Mouse (Mus musculus) intestine, embryonic 16.5 days (tissue): ENCODE results near the gene Hydin. TPM values are rescaled to one million over a fixed set of nuclear protein-coding genes. Genes with fewer than 3 reads are reported as not detected.

ENCODE experiments used
- ATAC-seq: fragments of 200-750 bp; cut with Nextera tagmentation; 2 replicates; pipeline ENCODE4 v1.8.0; 2017; ENCODE audit warnings: moderate TSS enrichment, moderate library complexity
- H3K27ac ChIP-seq: fragments of 300-500 bp; sonication (generic); 2 replicates; pipeline ENCODE4 v1.5.1; 2014; ENCODE audit warnings: mild to moderate bottlenecking, low read length
- H3K27me3 ChIP-seq: fragments of 300-500 bp; sonication (generic); replicated peaks from 2 replicates; pipeline ENCODE4 v1.6.1; 2014; ENCODE audit warnings: low read length, control low read depth, mixed read lengths; ENCODE audit not compliant: control insufficient read depth, insufficient read depth
- H3K36me3 ChIP-seq: fragments of 300-500 bp; sonication (generic); 2 replicates; pipeline ENCODE4 v1.6.1; 2014; ENCODE audit warnings: low read length, control low read depth; ENCODE audit not compliant: control insufficient read depth, insufficient read depth
- H3K4me1 ChIP-seq: fragments of 300-500 bp; sonication (generic); 2 replicates; pipeline ENCODE4 v1.6.1; 2014; ENCODE audit warnings: low read length, control low read depth, mixed read lengths; ENCODE audit not compliant: control insufficient read depth, insufficient read depth
- H3K4me2 ChIP-seq: fragments of 300-500 bp; sonication (generic); 2 replicates; pipeline ENCODE4 v1.6.1; 2014; ENCODE audit warnings: low read depth, low read length, control low read depth
- H3K4me3 ChIP-seq: fragments of 300-500 bp; sonication (generic); 2 replicates; pipeline ENCODE4 v1.5.1; 2014; ENCODE audit warnings: mild to moderate bottlenecking, low read length
- H3K9ac ChIP-seq: fragments of 300-500 bp; sonication (generic); 2 replicates; pipeline ENCODE4 v1.6.1; 2014; ENCODE audit warnings: low read depth, low read length
- H3K9me3 ChIP-seq: fragments of 300-500 bp; sonication (generic); 2 replicates; pipeline ENCODE4 v1.6.1; 2016; ENCODE audit warnings: low read length, control low read depth; ENCODE audit not compliant: control insufficient read depth
- WGBS: fragments of 180-500 bp; shearing (Covaris S2); extraction: QIAGEN DNeasy Blood & Tissue Kit; methylation state at CpG from one replicate; pipeline ENCODE4 v1.1.7; 2014; 5-methylcytosine and 5-hydroxymethylcytosine counted together
- polyA plus RNA-seq: library from polyadenylated mRNA; unstranded; fragments of >200 nt; fragmentation: Nextera tagmentation; extraction: Ambion mirVana; gene quantifications from 2 replicates; pipeline ENCODE4 v1.2.1, GENCODE M21; 2015

Gene Hydin
- 0.06 and 0.07 TPM in 2 replicates for polyA plus RNA-seq

DNA sequence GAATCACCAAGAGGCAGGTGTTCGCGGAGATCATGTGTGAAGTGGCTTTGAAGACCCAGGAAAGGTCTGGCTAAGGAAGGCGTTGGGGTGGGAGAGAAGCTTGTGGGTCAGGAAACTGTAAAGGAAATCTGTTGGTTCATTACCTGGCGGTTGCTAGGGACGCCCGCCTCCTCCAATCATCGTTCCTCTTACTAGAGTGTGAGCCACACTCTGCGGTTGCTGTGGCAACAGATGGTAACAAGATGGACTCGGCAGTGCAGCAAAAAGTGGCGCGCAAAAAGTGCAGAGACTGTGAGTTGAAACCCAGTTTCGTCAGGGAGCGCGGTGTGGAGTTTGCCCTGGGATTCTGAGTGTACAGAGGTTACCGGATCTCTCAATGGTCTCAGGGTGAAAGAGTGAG lies at the start of gene Hydin:
Gene Hydin (plus strand): TSS at position 237 of the 400 bp plus-strand sequence.
- Histone ChIP-seq H3K4me2 (peak within 1 kb of the TSS; percentile 72), H3K4me1 (peaks cover 7% of the 10 kb centered on the region), H3K27me3 (no peaks in the 10 kb centered on the region), H3K9ac (peak within 1 kb of the TSS; percentile 57), H3K27ac (no peak within 1 kb of the TSS), H3K9me3 (no peaks in the 10 kb centered on the region), H3K36me3 (no peaks in the 10 kb centered on the region), H3K4me3 (peak within 1 kb of the TSS; percentile 44)
- ATAC-seq: peak; percentile 90
- WGBS: under 1% methylated on average over 15 of the region's 15 CpGs

DNA sequence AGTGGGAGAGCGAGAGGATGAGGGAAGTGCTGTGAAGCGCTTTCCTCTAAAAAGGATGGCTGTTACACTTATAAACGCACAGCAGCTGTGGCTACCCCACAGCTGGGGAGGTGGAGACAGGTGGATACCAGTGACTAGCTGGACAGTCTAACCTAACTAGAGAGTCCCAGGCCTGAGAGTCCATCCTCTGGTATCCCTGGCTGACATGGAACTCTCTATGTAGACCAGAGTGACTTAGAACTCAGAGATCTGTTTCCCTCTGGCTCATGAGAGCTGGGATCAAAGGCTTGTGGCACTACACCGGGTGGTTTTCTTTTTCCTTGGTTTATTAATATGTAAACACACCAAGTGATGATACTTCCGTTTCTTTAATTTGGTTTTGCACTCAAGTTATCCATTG lies 49.6 kb upstream of the Hydin start:
- H3K27me3 ChIP-seq: no peaks in the 10 kb centered on the region
- peak; percentile 38 for ATAC-seq
- peak overlapping the region; percentile 54 for H3K4me3 ChIP-seq
- H3K4me2 ChIP-seq: peak overlapping the region; percentile 60
- 31% methylated on average over 5 of the region's 5 CpGs for whole genome bisulfite sequencing
- no peak overlapping the region for H3K27ac ChIP-seq
- no peak overlapping the region for H3K9ac ChIP-seq
- peaks cover 4% of the 10 kb centered on the region; the same call in 1 of the 2 replicates for H3K4me1 ChIP-seq
- H3K9me3 ChIP-seq: no peaks in the 10 kb centered on the region
- H3K36me3 ChIP-seq: peaks cover 9% of the 10 kb centered on the region; the same call in 1 of the 2 replicates

DNA sequence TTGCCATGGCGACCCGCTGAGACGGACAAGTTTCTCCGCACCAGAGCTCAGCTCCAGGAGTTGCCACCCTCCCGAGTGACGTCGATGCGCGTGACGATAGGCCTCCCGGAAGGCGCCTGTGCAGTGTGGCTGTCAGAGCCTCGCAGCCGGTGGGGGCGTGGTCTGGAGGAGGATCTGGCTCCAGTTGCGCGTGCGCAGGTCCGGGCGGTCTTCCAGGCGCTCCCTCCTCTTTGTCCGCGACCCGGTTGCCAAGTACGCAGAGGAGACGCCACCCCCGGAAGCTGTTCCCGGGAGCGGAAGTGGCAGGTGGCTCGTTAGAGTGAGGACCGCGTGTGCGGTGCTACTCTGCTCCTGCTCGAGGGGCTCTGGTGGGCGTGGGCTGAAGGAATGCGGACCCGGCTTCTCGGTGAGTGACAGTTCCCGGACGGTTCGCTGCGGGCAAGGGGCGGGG lies 49.1 kb upstream of the Hydin start:
- H3K4me2 ChIP-seq: peak overlapping the region; percentile 71
- peaks cover 4% of the 10 kb centered on the region; the same call in 1 of the 2 replicates for H3K4me1 ChIP-seq
- no peaks in the 10 kb centered on the region for H3K27me3 ChIP-seq
- peak; percentile 100 for ATAC-seq
- H3K27ac ChIP-seq: no peak overlapping the region
- peak overlapping the region; percentile 54 for H3K4me3 ChIP-seq
- WGBS: under 1% methylated on average over 42 of the region's 43 CpGs
- peaks cover 11% of the 10 kb centered on the region; the same call in 1 of the 2 replicates for H3K36me3 ChIP-seq
- H3K9me3 ChIP-seq: no peaks in the 10 kb centered on the region
- H3K9ac ChIP-seq: peak overlapping the region; percentile 57

DNA sequence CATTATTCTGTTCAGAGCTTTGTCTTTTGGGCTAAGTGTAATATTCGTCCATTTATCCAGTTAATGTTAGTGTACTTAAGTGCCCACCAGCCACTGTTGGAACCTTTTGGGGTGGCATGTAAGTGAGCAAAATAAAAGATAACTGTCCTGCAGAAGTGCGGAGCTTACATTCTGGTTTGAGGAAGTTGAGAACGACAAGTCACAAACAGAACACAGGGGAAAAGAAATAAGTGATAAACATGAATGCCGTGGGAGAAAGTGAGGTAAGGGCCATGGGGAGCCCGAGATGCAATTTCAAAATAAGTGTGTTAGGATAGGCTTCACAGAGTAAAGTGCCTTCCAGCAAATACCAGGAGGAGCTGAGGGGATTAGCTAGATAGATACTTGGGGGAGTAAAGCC lies 48.3 kb upstream of the Hydin start:
- peak overlapping the region; percentile 54 for H3K4me3 ChIP-seq
- 66% methylated on average over 5 of the region's 5 CpGs for WGBS
- peaks cover 12% of the 10 kb centered on the region for H3K36me3 ChIP-seq
- no peaks in the 10 kb centered on the region for H3K9me3 ChIP-seq
- no peak for ATAC-seq
- no peak overlapping the region for H3K27ac ChIP-seq
- no peaks in the 10 kb centered on the region for H3K27me3 ChIP-seq
- H3K4me1 ChIP-seq: peaks cover 4% of the 10 kb centered on the region; the same call in 1 of the 2 replicates
- 0 out of 2 replicates have a peak overlapping the region, but pooled peaks have one; percentile 57 for H3K9ac ChIP-seq
- H3K4me2 ChIP-seq: peak overlapping the region; percentile 71

DNA sequence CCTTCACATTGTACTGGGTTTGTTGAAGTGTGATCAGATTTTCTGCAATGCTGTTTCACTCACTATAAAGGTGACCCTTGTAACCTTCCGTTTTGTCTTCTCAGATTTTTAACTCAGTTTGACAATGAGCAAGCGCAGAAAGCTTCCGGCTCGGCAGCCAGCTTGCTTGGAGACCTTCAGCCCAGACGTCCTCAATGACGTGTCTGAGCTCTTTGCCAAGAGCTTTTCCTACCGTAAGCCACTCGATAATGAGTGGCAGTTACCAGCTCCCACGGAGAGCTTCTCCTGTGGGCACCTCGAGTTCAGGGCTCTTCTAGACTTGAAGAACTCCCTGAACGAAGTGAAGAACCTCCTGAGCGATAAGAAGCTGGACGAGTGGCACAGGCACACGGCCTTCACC lies 45.8 kb upstream of the Hydin start:
- Histone ChIP-seq H3K4me2 (no peak overlapping the region), H3K27ac (no peak overlapping the region), H3K9ac (no peak overlapping the region), H3K4me3 (no peak overlapping the region), H3K36me3 (peaks cover 12% of the 10 kb centered on the region), H3K9me3 (no peaks in the 10 kb centered on the region), H3K4me1 (peaks cover 4% of the 10 kb centered on the region; the same call in 1 of the 2 replicates), H3K27me3 (no peaks in the 10 kb centered on the region)
- WGBS: 93% methylated on average over 14 of the region's 14 CpGs
- no peak for ATAC-seq

DNA sequence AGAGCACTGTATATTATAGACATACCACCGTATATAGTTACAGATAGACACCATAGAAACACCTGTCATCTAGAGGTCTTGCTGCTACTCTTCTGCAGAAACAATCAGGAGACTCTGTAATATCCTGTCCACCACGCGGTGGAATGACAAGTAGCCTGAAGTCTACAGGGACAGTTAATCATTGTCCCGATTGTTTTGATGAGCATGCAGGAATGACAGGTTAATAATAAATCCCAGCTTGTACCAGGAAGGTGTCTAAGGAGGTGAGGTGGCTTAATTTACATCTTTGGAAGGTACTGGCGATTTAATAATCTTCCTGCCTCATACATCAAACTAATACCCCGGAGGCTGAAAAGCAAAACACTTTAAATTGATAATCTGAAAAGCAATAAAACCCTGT lies 36.0 kb upstream of the Hydin start:
- Histone ChIP-seq H3K27me3 (no peaks in the 10 kb centered on the region), H3K27ac (no peak overlapping the region), H3K4me3 (no peak overlapping the region), H3K9ac (no peak overlapping the region), H3K4me2 (no peak overlapping the region), H3K4me1 (no peaks in the 10 kb centered on the region), H3K36me3 (no peaks in the 10 kb centered on the region), H3K9me3 (no peaks in the 10 kb centered on the region)
- ATAC-seq: peak; percentile 77
- 45% methylated on average over 6 of the region's 6 CpGs for WGBS

DNA sequence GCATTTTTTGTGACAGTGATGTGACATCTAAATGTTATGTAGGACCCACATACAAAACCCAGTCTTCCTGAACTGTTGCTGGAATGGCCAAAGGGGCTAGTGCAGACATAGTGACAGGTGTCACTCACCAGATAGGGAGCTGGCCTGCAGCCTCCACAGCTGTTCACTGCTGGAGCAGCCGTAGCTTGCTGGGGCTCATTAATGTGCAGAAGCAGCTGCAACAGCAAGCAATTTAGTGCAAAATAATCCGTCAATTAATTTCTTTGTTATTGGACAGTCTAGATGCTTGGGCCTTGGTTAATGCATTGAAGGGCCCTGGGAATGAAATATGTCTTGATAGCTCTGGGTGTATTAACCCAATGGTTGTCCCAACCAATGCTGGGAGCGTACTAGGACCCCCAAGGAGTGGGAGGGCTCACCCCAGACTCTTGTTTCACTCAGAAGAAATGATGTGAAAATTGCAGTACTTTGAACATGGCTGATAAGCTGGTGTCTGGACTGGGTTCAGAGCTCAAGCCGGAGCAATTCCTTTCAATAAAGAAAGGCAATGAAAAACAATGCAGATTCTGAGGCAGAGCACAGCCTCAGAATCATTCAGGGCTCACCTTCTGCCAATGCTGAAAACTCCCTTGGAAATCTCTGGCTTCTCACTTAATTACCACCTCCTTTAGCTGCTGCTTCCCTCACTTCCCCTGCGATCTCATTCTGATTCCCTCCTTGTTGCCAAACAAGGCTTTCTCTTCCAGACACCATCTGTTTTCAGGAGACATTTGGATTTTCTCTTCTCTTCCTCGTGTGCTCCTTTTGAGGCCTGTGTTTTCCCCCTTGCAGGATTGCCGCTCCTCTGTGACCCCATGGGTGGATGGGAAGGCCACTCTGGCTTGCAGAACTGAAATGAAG lies 24.2 kb upstream of the Hydin start:
- Histone ChIP-seq H3K4me2 (no peak overlapping the region), H3K27ac (no peak overlapping the region), H3K4me1 (no peaks in the 10 kb centered on the region), H3K27me3 (no peaks in the 10 kb centered on the region), H3K9me3 (no peaks in the 10 kb centered on the region), H3K4me3 (no peak overlapping the region), H3K36me3 (no peaks in the 10 kb centered on the region), H3K9ac (no peak overlapping the region)
- ATAC-seq: no peak
- WGBS: 50% methylated on average over 7 of the region's 7 CpGs

DNA sequence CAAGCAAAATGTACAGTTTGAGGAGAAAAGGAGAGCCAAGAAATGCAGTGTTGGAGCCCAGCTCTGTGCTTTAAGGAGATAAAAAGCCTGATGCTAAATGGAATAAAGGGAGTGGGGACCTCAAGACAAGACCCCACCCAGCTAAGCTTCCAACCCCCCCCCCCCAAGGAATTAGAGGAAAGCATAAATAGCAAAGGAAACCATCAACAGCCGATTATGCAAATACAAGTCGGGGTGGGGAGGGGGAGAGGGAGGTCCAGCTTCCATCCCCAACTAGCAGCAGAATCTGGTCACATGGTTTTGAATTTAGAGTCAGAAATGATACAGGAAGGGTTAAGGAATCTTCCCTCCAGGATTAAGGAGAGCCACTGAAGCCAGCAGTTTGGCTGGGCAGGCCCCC lies 22.2 kb upstream of the Hydin start:
- no peak overlapping the region for H3K9ac ChIP-seq
- WGBS: 77% methylated on average over 2 of the region's 2 CpGs
- no peak for ATAC-seq

DNA sequence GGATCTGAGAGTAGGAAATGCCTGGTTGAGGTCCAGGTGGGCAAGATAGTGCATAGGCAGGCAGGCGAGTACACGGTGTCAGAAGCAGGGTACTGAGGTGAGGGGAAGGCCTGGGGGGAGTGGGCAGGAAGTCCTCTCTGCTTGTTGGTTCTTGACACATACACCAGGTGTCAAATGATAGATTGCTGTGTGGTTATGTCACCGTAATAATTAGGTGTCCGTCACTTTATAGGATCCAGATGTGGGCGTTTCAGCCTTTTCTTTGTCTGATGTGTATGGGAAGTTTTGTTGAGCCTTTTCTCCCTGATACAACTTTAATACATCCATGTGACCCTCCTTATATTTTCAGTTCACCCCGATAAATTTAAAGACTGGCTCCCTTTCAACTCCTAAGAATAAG lies 19.5 kb upstream of the Hydin start:
- H3K4me3 ChIP-seq: no peak overlapping the region
- no peaks in the 10 kb centered on the region for H3K4me1 ChIP-seq
- H3K9me3 ChIP-seq: no peaks in the 10 kb centered on the region
- no peak overlapping the region for H3K4me2 ChIP-seq
- ATAC-seq: no peak
- no peaks in the 10 kb centered on the region for H3K27me3 ChIP-seq
- H3K27ac ChIP-seq: no peak overlapping the region
- no peak overlapping the region for H3K9ac ChIP-seq
- H3K36me3 ChIP-seq: no peaks in the 10 kb centered on the region
- 78% methylated on average over 6 of the region's 6 CpGs for WGBS

More for the DNA sequence above, 22.2 kb upstream of the Hydin start:
- Histone ChIP-seq H3K27ac (no peak overlapping the region), H3K27me3 (no peaks in the 10 kb centered on the region), H3K4me3 (no peak overlapping the region), H3K4me2 (no peak overlapping the region), H3K36me3 (no peaks in the 10 kb centered on the region), H3K4me1 (no peaks in the 10 kb centered on the region), H3K9me3 (no peaks in the 10 kb centered on the region)
